Mouse (Mus musculus) adrenal gland, adult 10 weeks (tissue): ENCODE results near the gene Ube2dnl1. TPM values are rescaled to one million over a fixed set of nuclear protein-coding genes. Genes with fewer than 3 reads are reported as not detected.

ENCODE experiments used
- polyA plus RNA-seq: library from polyadenylated mRNA; stranded (reverse); fragments of 350-450 nt; fragmentation: Illumina TruSeq; extraction: RNeasy Lipid Tissue Mini Kit (QIAGEN cat#74804); gene quantifications from one replicate; pipeline ENCODE4 v1.2.3, GENCODE M21; 2014; ENCODE audit warnings: low read depth, low replicate concordance

Gene Ube2dnl1
- not detected for polyA plus RNA-seq

DNA sequence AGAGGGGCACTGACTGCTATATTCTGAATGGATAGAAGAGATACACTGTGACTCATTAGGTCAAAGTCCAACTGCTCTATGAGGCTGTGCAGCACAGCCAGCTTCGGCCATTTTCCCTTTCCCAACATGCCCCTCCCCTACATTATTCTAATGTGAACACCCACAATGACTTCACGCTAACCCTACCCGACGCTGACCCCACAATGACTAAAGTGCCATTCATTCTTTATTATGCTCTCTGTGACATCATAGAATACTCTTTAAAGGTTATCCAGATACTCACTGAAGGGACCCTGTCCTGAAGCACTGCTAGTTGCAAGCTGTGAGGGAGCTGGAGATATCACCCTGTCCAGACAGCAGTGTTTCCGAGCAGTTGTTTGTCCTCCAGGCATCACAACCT, at the start of gene Ube2dnl1:
TSS of gene Ube2dnl1 (plus strand) at position 301 of the 400 bp plus-strand sequence.

DNA sequence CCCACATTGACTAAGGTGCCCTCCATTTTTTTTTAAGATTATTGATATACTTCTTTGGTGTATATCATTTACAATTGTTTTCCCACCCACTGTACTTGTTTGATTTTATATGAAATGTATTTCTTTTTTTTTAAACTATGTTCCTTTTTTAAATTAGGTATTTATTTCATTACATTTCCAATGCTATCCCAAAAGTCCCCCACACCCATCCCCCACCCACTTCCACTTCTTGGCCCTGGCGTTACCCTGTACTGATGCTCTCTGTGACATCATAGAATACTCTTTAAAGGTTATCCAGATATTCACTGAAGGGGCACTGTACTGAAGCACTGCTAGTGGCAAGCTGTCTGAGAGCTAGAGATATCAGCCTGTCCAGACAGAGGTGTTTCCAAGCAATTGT, 2.5 kb downstream of the Ube2dnl1 start, which contains the start of gene Ube2dnl2:
TSS of gene Ube2dnl2 (plus strand) at position 301 of the 400 bp plus-strand sequence.

Other genes starting within 250 kb of the Ube2dnl1 start
- gene Ube2dnl2, start 2.6 kb downstream of the Ube2dnl1 start, polyA plus RNA-seq = not detected